Mouse (Mus musculus) cerebellum, adult 2 months (tissue): ENCODE data around the gene Ltb4r1.

ENCODE experiments used
- CTCF ChIP-seq: fragments of 200-500 bp; IDR thresholded peaks from 2 replicates; pipeline ENCODE4 v1.5.1; 2011; ENCODE audit warnings: low read depth, mild to moderate bottlenecking, control low read depth, low read length, moderate library complexity, borderline replicate concordance; ENCODE audit not compliant: insufficient read depth
- POLR2A ChIP-seq: fragments of 200-500 bp; IDR thresholded peaks from 2 replicates; pipeline ENCODE4 v1.6.1; 2011; ENCODE audit warnings: low read length, control low read depth, borderline replicate concordance; ENCODE audit not compliant: insufficient read depth

DNA sequence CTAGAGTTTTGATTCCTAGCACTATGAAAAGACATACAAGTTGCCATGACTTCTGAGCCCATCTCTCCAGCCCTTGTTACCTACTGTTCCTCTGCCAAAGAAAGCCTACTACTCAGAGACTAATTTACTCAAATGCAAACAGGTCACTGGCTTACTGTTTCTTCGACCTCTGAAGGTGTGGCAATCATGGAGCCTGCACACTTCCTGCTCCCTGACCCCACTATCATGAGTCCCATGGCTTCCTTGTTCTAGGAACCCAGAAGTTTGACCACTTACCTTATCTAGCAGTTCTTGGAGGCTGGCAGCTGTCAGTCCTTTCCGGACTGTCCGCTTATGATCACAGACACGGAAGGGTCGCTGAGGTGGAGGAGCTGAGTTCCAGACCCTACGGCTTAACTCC lies 8.2 kb upstream of the Ltb4r1 start:
- TF ChIP-seq POLR2A (no peak), CTCF (no peak)
